Mouse (Mus musculus): ENCODE data around the gene Gja3.

DNA sequence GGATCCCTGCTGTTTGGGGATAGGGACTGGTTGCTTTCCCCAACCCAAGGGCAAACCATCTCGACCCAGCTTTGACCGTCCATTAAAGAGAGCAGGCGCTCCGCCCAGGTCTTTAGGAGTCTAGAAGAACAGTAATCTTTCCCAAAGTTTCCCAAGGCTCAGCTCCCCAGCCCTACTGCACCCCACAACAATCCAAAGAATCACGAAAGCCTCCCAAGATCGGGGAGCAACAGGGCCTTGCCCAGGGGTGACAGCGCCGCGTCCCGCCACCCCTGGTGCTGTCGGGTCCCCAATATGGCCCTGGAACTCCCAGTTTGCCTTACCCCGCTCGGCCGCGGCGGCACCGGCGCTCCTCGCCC, 717 bp downstream of the Gja3 start:
- TF ChIP-seq POLR2A (IDR thresholded peaks at IDR 0.05; ENCODE audit: low read depth, low read length) = no peak
- no peak for TF ChIP-seq CTCF (IDR thresholded peaks at IDR 0.05; ENCODE audit: borderline replicate concordance, insufficient read depth, low read length)

Data from embryonic fibroblast, embryonic 13.5 days (primary cell).